Mouse (Mus musculus): ENCODE measurements around the gene Slco4a1.

Slco4a1 gene

GRCm38 (mm10) chr2:180501217-180501967 is 45.3 kb downstream of the Slco4a1 start:
- DNase-seq (ENCODE audit: extremely low read depth, low read depth), result no peak

- DNase-seq (ENCODE audit: extremely low read depth, low read depth), result no peak
Measured at GRCm38 (mm10) chr2:180506281-180506680, 50.2 kb downstream of the Slco4a1 start.

GRCm38 (mm10) chr2:180508455-180509115 is 52.5 kb downstream of the Slco4a1 start:
- no peak for DNase-seq (ENCODE audit: extremely low read depth, low read depth)

- DNase-seq (ENCODE audit: extremely low read depth, low read depth), result no peak
Measured at GRCm38 (mm10) chr2:180510867-180511266, 54.8 kb downstream of the Slco4a1 start.

GRCm38 (mm10) chr2:180511875-180512661 is 56.0 kb downstream of the Slco4a1 start:
- DNase-seq (ENCODE audit: extremely low read depth, low read depth), result no peak

- DNase-seq (ENCODE audit: extremely low read depth, low read depth), result no peak
Measured at GRCm38 (mm10) chr2:180513019-180513418, 57.0 kb downstream of the Slco4a1 start.

- no peak for DNase-seq (ENCODE audit: extremely low read depth, low read depth)
Measured at GRCm38 (mm10) chr2:180513835-180514234, 57.8 kb downstream of the Slco4a1 start.

- DNase-seq (ENCODE audit: extremely low read depth, low read depth), result no peak
Measured at GRCm38 (mm10) chr2:180521437-180522221, 65.6 kb downstream of the Slco4a1 start.

GRCm38 (mm10) chr2:180522825-180523224 is 66.8 kb downstream of the Slco4a1 start:
- DNase-seq (ENCODE audit: extremely low read depth, low read depth), result no peak

Measured in MEL-GATA-1-ER (cell line).